Mouse (Mus musculus): ENCODE measurements around the gene Tubgcp4. TPM values are rescaled to one million over a fixed set of nuclear protein-coding genes. Genes with fewer than 3 reads are reported as not detected.
A peak's percentile ranks its signal among the peaks of the same experiment; 100 is the strongest.
"Not testable (repeated sequence)": the region's sequence is repeated elsewhere in the genome, so short reads cannot be mapped to it uniquely, and the experiment has no call there.

Tubgcp4 gene
- 10 to 100 TPM; 44.7 to 45.0 TPM for total RNA-seq (2021)
- long read RNA-seq, experiment 1, full-length matches to known transcripts, result 42 of 51 reads
- long read RNA-seq, experiment 1, partial matches to known transcripts, result 3 of 51 reads
- long read RNA-seq, experiment 1, other reads (novel, unspliced or antisense), result 6 of 51 reads
- long read RNA-seq, experiment 2, full-length matches to known transcripts, result 53 of 75 reads
- long read RNA-seq, experiment 2, partial matches to known transcripts, result 13 of 75 reads
- long read RNA-seq, experiment 2, other reads (novel, unspliced or antisense), result 9 of 75 reads

GRCm38 (mm10) chr2:121170481-121170971 is at the start of gene Tubgcp4:
Tubgcp4 (plus strand) TSS chr2:121170654.
- DNase-seq (ENCODE audit: low spot score in 2 of 2), result peak in 1 of 2 experiments; percentile 56

GRCm38 (mm10) chr2:121126302-121126701 is 44.2 kb upstream of the Tubgcp4 start:
- not testable (repeated sequence) for DNase-seq (ENCODE audit: low spot score in 2 of 2)

GRCm38 (mm10) chr2:121127536-121127935 is 42.9 kb upstream of the Tubgcp4 start:
- no peak for DNase-seq (ENCODE audit: low spot score in 2 of 2)

- no peak for DNase-seq (ENCODE audit: low spot score in 2 of 2)
Observed at GRCm38 (mm10) chr2:121128865-121129620, 41.4 kb upstream of the Tubgcp4 start.

GRCm38 (mm10) chr2:121132822-121133221 is 37.6 kb upstream of the Tubgcp4 start:
- no peak for DNase-seq (ENCODE audit: low spot score in 2 of 2)

GRCm38 (mm10) chr2:121137371-121137770 is 33.1 kb upstream of the Tubgcp4 start:
- no peak for DNase-seq (ENCODE audit: low spot score in 2 of 2)

GRCm38 (mm10) chr2:121139266-121140017 is 31.0 kb upstream of the Tubgcp4 start:
- DNase-seq (ENCODE audit: low spot score in 2 of 2), result peak; percentile 22 to 23

- peak; percentile 91 to 93 for DNase-seq (ENCODE audit: low spot score in 2 of 2)
Observed at GRCm38 (mm10) chr2:121140018-121140882, 30.2 kb upstream of the Tubgcp4 start, which contains the start of the genes Adal and Lcmt2. Adal (plus strand) TSS chr2:121140428. Lcmt2 (minus strand) TSS chr2:121140653.

GRCm38 (mm10) chr2:121141216-121142035 is 29.0 kb upstream of the Tubgcp4 start:
- no peak for DNase-seq (ENCODE audit: low spot score in 2 of 2)

- DNase-seq (ENCODE audit: low spot score in 2 of 2), result no peak
Observed at GRCm38 (mm10) chr2:121142415-121142814, 28.0 kb upstream of the Tubgcp4 start.

- DNase-seq (ENCODE audit: low spot score in 2 of 2), result no peak
Observed at GRCm38 (mm10) chr2:121149679-121150078, 20.8 kb upstream of the Tubgcp4 start.

GRCm38 (mm10) chr2:121153100-121153499 is 17.4 kb upstream of the Tubgcp4 start:
- DNase-seq (ENCODE audit: low spot score in 2 of 2), result no peak

- DNase-seq (ENCODE audit: low spot score in 2 of 2), result no peak
Observed at GRCm38 (mm10) chr2:121169173-121169572, 1.3 kb upstream of the Tubgcp4 start.

- DNase-seq (ENCODE audit: low spot score in 2 of 2), result peak; percentile 31 to 33
Observed at GRCm38 (mm10) chr2:121169902-121170301, 552 bp upstream of the Tubgcp4 start.

GRCm38 (mm10) chr2:121170980-121171742 is 707 bp downstream of the Tubgcp4 start, which contains the start of gene Zscan29:
Zscan29 (minus strand) TSS chr2:121171125.
- DNase-seq (ENCODE audit: low spot score in 2 of 2), result peak; percentile 89 to 90

GRCm38 (mm10) chr2:121178828-121179479 is 8.5 kb downstream of the Tubgcp4 start:
- DNase-seq (ENCODE audit: low spot score in 2 of 2), result no peak

- DNase-seq (ENCODE audit: low spot score in 2 of 2), result no peak
Observed at GRCm38 (mm10) chr2:121183431-121183830, 13.0 kb downstream of the Tubgcp4 start.

- DNase-seq (ENCODE audit: low spot score in 2 of 2), result no peak
Observed at GRCm38 (mm10) chr2:121184142-121184541, 13.7 kb downstream of the Tubgcp4 start.

All from adrenal gland, adult 18-20 months (tissue).